Mouse (Mus musculus): ENCODE results near the gene Myrfl. TPM values are rescaled to one million over a fixed set of nuclear protein-coding genes. Genes with fewer than 3 reads are reported as not detected.

Myrfl gene
- total and polyA plus RNA-seq, 2 experiments: not detected

- Histone ChIP-seq H3K27me3 (ENCODE audit: control insufficient read depth, insufficient read depth, low read length) (no peaks in the 10 kb centered on the region), H3K79me2 (ENCODE audit: control insufficient read depth, insufficient read depth, low read length) (no peaks in the 10 kb centered on the region)
- WGBS: 86% methylated on average over 10 of the region's 10 CpGs
Measured at GRCm38 (mm10) chr10:116755881-116756581, 140.7 kb downstream of the Myrfl start.

GRCm38 (mm10) chr10:116754940-116755339 lies 141.8 kb downstream of the Myrfl start:
- H3K4me1 ChIP-seq (ENCODE audit: control insufficient read depth, insufficient read depth, low read length): no peaks in the 10 kb centered on the region; the same call in 1 of the 2 replicates
- no peak for TF ChIP-seq POLR2A (IDR thresholded peaks at IDR 0.05; ENCODE audit: extremely low read depth, insufficient read depth, low read length)
- no peak for TF ChIP-seq CTCF (IDR thresholded peaks at IDR 0.05; ENCODE audit: low read depth, low read length)
- 89% methylated on average over 11 of the region's 11 CpGs for WGBS
- no peak overlapping the region for H3K27ac ChIP-seq (replicated peaks; ENCODE audit: insufficient read depth, low read depth, low read length)
- H3K27me3 ChIP-seq (ENCODE audit: control insufficient read depth, insufficient read depth, low read length): no peaks in the 10 kb centered on the region
- H3K79me2 ChIP-seq (ENCODE audit: control insufficient read depth, insufficient read depth, low read length): no peaks in the 10 kb centered on the region
- no peak for DNase-seq (ENCODE audit: extremely low read depth, low read depth, low spot score)
- no peak overlapping the region for H3K9ac ChIP-seq (ENCODE audit: low read depth, low read length)
- no peak overlapping the region for H3K4me3 ChIP-seq (ENCODE audit: insufficient read depth, low read depth, low read length)
- no peaks in the 10 kb centered on the region for H3K36me3 ChIP-seq (ENCODE audit: control insufficient read depth, insufficient read depth, low read length)

More at GRCm38 (mm10) chr10:116755881-116756581, 140.7 kb downstream of the Myrfl start:
- Histone ChIP-seq H3K4me3 (ENCODE audit: insufficient read depth, low read depth, low read length) (no peak overlapping the region), H3K9ac (ENCODE audit: low read depth, low read length) (no peak overlapping the region), H3K27ac (replicated peaks; ENCODE audit: insufficient read depth, low read depth, low read length) (no peak overlapping the region), H3K36me3 (ENCODE audit: control insufficient read depth, insufficient read depth, low read length) (no peaks in the 10 kb centered on the region), H3K4me1 (ENCODE audit: control insufficient read depth, insufficient read depth, low read length) (no peaks in the 10 kb centered on the region; the same call in 1 of the 2 replicates)
- TF ChIP-seq CTCF (IDR thresholded peaks at IDR 0.05; ENCODE audit: low read depth, low read length) (no peak), POLR2A (IDR thresholded peaks at IDR 0.05; ENCODE audit: extremely low read depth, insufficient read depth, low read length) (no peak)
- no peak for DNase-seq (ENCODE audit: extremely low read depth, low read depth, low spot score)

GRCm38 (mm10) chr10:116750895-116751294 lies 145.8 kb downstream of the Myrfl start:
- WGBS: 75% methylated on average over 14 of the region's 14 CpGs
- TF ChIP-seq POLR2A (IDR thresholded peaks at IDR 0.05; ENCODE audit: extremely low read depth, insufficient read depth, low read length): no peak
- no peak for TF ChIP-seq CTCF (IDR thresholded peaks at IDR 0.05; ENCODE audit: low read depth, low read length)
- DNase-seq (ENCODE audit: extremely low read depth, low read depth, low spot score): no peak
- no peaks in the 10 kb centered on the region for H3K36me3 ChIP-seq (ENCODE audit: control insufficient read depth, insufficient read depth, low read length)
- H3K27me3 ChIP-seq (ENCODE audit: control insufficient read depth, insufficient read depth, low read length): no peaks in the 10 kb centered on the region
- H3K27ac ChIP-seq (replicated peaks; ENCODE audit: insufficient read depth, low read depth, low read length): no peak overlapping the region
- H3K4me1 ChIP-seq (ENCODE audit: control insufficient read depth, insufficient read depth, low read length): no peaks in the 10 kb centered on the region; the same call in 1 of the 2 replicates
- H3K9ac ChIP-seq (ENCODE audit: low read depth, low read length): no peak overlapping the region
- H3K79me2 ChIP-seq (ENCODE audit: control insufficient read depth, insufficient read depth, low read length): no peaks in the 10 kb centered on the region
- no peak overlapping the region for H3K4me3 ChIP-seq (ENCODE audit: insufficient read depth, low read depth, low read length)

DNA sequence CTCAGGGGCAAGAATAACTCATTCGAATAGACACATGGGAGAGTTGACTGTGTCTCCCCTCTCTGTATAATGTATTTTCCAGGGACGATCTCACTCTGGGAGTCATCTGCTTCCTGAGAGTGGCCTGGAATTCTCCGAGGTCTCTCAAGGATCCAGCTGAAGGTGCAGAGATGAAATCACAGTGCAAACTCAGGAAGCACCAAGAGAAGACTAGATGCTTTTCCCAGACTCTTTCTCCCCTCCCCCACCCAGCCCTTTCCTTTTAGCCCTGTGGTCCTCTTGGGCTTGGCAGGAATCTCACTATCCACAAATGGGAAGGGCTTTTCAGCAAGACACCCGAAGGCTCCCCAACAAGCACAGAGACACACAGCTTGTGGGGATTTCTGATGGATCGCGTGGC lies 146.7 kb downstream of the Myrfl start:
- H3K27ac ChIP-seq (replicated peaks; ENCODE audit: insufficient read depth, low read depth, low read length): no peak overlapping the region
- no peak for DNase-seq (ENCODE audit: extremely low read depth, low read depth, low spot score)
- H3K36me3 ChIP-seq (ENCODE audit: control insufficient read depth, insufficient read depth, low read length): no peaks in the 10 kb centered on the region
- 72% methylated on average over 6 of the region's 6 CpGs for WGBS
- no peak overlapping the region for H3K9ac ChIP-seq (ENCODE audit: low read depth, low read length)
- H3K27me3 ChIP-seq (ENCODE audit: control insufficient read depth, insufficient read depth, low read length): no peaks in the 10 kb centered on the region
- H3K4me3 ChIP-seq (ENCODE audit: insufficient read depth, low read depth, low read length): no peak overlapping the region
- TF ChIP-seq CTCF (IDR thresholded peaks at IDR 0.05; ENCODE audit: low read depth, low read length) (no peak), POLR2A (IDR thresholded peaks at IDR 0.05; ENCODE audit: extremely low read depth, insufficient read depth, low read length) (no peak)
- no peaks in the 10 kb centered on the region for H3K79me2 ChIP-seq (ENCODE audit: control insufficient read depth, insufficient read depth, low read length)
- no peaks in the 10 kb centered on the region; the same call in 1 of the 2 replicates for H3K4me1 ChIP-seq (ENCODE audit: control insufficient read depth, insufficient read depth, low read length)

DNA sequence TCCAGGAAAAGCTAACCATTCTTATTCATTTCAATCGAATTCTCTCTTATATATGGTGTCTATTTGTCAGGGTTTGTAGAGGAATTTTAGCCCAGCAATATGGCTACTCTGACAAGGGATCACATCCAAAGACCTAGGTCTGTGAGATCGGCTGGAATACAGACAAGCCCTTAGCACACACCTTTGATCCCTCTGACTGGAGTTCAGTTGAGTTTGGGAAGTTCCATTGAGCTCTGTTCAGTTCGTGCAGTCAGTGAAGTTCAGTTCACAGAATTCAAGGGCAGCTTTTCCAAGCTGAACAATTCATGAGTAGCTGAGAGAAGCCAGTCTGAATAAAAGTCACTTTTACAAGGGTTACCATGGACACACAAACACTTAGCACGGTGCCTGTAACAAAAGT lies 148.0 kb downstream of the Myrfl start:
- no peaks in the 10 kb centered on the region; the same call in 1 of the 2 replicates for H3K4me1 ChIP-seq (ENCODE audit: control insufficient read depth, insufficient read depth, low read length)
- WGBS: 67% methylated on average over 4 of the region's 4 CpGs
- no peak overlapping the region for H3K9ac ChIP-seq (ENCODE audit: low read depth, low read length)
- no peaks in the 10 kb centered on the region for H3K79me2 ChIP-seq (ENCODE audit: control insufficient read depth, insufficient read depth, low read length)
- H3K4me3 ChIP-seq (ENCODE audit: insufficient read depth, low read depth, low read length): no peak overlapping the region
- no peak for DNase-seq (ENCODE audit: extremely low read depth, low read depth, low spot score)
- TF ChIP-seq POLR2A (IDR thresholded peaks at IDR 0.05; ENCODE audit: extremely low read depth, insufficient read depth, low read length): no peak
- no peak for TF ChIP-seq CTCF (IDR thresholded peaks at IDR 0.05; ENCODE audit: low read depth, low read length)
- no peaks in the 10 kb centered on the region for H3K36me3 ChIP-seq (ENCODE audit: control insufficient read depth, insufficient read depth, low read length)
- no peaks in the 10 kb centered on the region for H3K27me3 ChIP-seq (ENCODE audit: control insufficient read depth, insufficient read depth, low read length)
- no peak overlapping the region for H3K27ac ChIP-seq (replicated peaks; ENCODE audit: insufficient read depth, low read depth, low read length)

Data from liver, adult 2 months (tissue).